Mouse (Mus musculus): ENCODE results near the gene Btf3. TPM values are rescaled to one million over a fixed set of nuclear protein-coding genes. Genes with fewer than 3 reads are reported as not detected.
A peak's percentile ranks its signal among the peaks of the same experiment; 100 is the strongest.

The Btf3 gene
- total RNA-seq, 2 experiments from 2014 or later = 201 to 210 TPM

DNA sequence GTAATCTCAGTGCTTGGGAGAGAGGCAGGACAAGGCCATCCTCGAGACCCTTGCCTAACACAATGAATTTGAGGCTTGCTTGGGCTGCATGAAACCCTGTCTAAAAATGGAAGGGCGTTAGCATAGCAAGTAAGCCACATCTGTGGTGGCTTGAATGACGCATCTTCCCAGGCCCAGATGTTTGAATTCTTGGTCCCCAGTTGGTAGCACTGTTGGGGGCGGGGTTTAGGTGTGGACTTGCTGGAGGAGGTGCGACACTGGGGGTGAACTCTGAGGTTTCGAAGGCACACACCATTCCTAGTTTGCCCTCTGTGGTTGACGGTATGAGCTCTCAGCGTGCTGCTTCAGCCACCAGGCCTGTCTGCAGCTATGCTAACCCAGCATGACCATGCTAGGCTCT, 25.1 kb downstream of the Btf3 start:
- DNase-seq = no peak
- intact Hi-C loops (cut with DNase I) = no loop called here

DNA sequence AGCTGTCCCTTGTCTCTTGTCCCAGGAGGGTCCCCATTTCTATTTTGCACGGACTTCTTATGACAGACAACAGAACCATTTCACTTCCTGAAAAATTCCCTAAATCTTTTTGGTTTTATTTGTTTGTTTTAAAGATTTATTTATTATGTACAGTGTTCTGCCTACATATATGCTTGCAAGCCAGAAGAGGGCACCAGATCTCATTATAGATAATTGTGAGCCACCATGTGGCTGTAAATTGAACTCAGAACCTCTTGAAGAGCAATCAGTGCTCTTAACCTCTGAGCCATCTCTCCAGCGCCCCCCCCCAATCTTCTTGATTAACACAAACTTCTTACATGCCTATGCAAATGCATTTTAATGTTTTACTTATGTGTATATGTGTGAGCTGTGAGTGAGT, 26.1 kb downstream of the Btf3 start:
- intact Hi-C loops (cut with DNase I) = no loop called here
- DNase-seq = no peak

GRCm38 (mm10) chr13:98280990-98281650, 35.7 kb downstream of the Btf3 start:
- intact Hi-C loops (cut with DNase I) = no loop called here
- no peak for DNase-seq

DNA sequence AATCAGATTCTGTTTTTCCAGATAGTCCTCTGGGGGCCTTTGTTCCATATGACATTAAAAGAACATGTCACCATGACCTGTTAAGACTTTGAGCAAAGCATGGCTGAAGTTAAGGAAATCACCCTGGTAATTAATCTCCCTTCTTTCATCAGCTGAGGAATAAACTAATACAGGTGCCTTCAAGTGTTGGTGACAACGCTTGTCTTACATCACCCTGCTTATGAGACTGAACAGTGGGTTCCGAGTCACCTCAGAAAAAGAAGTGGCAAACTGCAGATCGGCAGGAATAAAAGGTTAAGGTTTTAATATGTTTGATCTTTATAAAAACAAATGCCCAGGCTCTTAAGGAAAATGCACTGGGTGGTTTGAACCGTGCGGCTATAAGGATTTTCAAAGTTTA, 37.1 kb downstream of the Btf3 start, which contains the start of gene Gm21976:
Gene Gm21976, plus strand, starts transcription at position 202 of the 400 bp plus-strand sequence.
- intact Hi-C loops (cut with DNase I) = no loop called here
- no peak for DNase-seq

- intact Hi-C loops (cut with DNase I) = no loop called here
These were observed 39.3 kb downstream of the Btf3 start for GRCm38 (mm10) chr13:98277501-98277900.

GRCm38 (mm10) chr13:98276253-98276652, 40.6 kb downstream of the Btf3 start:
- intact Hi-C loops (cut with DNase I) = no loop called here
- DNase-seq = no peak

More at GRCm38 (mm10) chr13:98277501-98277900, 39.3 kb downstream of the Btf3 start:
- no peak for DNase-seq

DNA sequence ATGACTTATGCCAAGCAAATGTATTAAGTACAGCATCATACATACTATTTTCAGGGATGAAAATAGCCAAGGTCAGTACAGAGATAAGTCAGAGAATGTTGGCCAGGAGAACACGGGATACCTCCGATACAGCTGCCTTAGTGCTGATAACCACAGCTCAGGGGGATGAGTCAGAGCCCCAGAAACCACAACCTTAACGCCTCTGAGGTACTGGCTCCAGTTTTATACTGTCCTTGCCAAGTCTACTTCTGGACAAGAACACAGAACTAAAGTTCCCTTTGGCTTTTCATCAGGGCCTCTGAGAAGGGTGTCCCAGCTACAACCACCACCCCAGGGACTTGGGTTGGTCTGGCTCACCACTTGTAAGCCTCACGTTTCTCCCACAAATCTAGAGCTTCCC, 41.2 kb downstream of the Btf3 start:
- DNase-seq = peak; percentile 9 to 25
- intact Hi-C loops (cut with DNase I) = no loop called here

DNA sequence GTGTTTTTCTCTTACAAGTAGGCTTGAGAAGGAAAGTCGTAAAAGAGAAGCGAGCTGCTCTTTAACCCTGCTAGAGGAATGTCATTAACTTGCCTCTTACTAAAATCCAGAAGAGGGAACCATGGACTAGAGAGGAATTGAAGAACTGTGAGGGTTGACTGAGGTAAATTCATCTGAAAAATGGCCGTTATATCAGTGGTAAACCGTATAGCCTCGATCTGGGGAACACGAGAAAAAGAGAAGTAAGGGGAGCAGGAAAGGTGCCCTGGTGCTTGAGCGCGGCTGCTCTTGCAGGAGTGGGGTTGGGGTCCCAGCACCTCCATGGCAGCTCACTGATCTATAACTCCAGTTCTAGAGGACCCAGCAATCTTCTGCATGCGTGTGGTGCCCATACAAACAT, 42.8 kb downstream of the Btf3 start:
- intact Hi-C loops (cut with DNase I) = no loop called here
- no peak for DNase-seq

GRCm38 (mm10) chr13:98264111-98264510, 52.7 kb downstream of the Btf3 start:
- intact Hi-C loops (cut with DNase I) = loop anchor here (5.0 kb wide), 1 partner anchor 38 kb away; no protein-coding TSS in a partner anchor
- no peak for DNase-seq

- intact Hi-C loops (cut with DNase I) = loop anchor here (5.0 kb wide), 1 partner anchor 39 kb away; no protein-coding TSS in a partner anchor
- DNase-seq = no peak
These were observed 53.3 kb downstream of the Btf3 start for GRCm38 (mm10) chr13:98263458-98263987.

DNA sequence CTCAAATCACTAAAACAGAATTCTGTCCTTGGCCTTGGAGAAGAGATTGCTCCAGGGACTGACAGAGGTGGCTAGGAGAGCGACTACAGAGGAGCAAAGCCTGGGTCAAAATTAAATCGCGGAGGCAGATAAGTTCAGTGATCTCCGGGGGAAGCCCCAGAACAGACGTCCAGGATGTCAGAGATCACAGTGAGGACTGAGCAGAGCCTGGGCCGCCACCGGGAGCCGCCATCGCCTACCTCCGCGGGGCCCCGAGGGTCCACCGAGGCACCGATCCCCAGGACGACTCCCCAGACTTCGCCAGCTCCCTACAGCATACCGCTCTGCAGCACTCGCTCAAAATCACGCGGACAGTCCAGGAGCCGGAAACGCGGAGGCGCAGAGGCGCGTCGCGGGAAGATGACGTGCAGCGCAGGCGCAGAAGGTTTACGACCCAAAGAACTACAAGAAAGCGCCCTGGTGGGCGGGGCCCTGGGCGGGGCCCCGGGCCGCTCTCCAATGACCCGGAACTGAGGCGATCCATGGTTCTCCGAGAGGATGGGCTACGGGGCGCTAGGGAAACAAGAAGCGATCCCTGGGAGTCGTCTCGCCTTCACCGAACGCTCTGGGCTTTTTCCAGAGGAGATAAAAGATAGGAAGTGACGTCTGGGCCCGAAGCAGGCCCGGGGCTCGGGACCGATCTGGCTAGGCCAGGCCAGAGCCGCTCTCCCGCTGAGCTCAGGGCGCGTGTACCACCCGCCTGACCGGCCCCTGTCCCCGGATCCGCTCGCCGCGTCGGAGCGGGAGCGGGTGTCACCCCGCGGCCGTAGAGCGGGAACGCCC, 54.0 kb downstream of the Btf3 start, which contains the start of the genes Utp15 and Ankra2:
Gene Utp15, minus strand, starts transcription at position 406 of the 822 bp plus-strand sequence.
Gene Ankra2, plus strand, starts transcription at position 439 of the 822 bp plus-strand sequence.
- peak; percentile 99 for DNase-seq
- intact Hi-C loops (cut with DNase I) = loop anchor here (5.0 kb wide), 1 partner anchor 39 kb away; no protein-coding TSS in a partner anchor

Other genes with a start within 250 kb of the Btf3 start
- gene Arhgef28, start 110.6 kb downstream of the Btf3 start, total RNA-seq (2021) = 1 to 10 TPM; 6.5 to 6.9 TPM
- gene Utp15, start 54.0 kb downstream of the Btf3 start, total RNA-seq (2021) = 1 to 10 TPM; 6.8 TPM
- 10 to 100 TPM; 29.8 to 30.7 TPM for gene Ankra2, start 53.9 kb downstream of the Btf3 start, total RNA-seq (2021)
- gene Gm21976, start 37.1 kb downstream of the Btf3 start, total RNA-seq (2021) = not detected
- under 1 TPM in 1 of 2 experiments, not detected in 1; 0.07 TPM for gene Foxd1, start 37.2 kb upstream of the Btf3 start, total RNA-seq (2021)
- gene Gm10320, start 175.0 kb upstream of the Btf3 start, total RNA-seq (2021) = not detected